Mouse (Mus musculus): ENCODE results near the gene Ltb4r1. TPM values are rescaled to one million over a fixed set of nuclear protein-coding genes. Genes with fewer than 3 reads are reported as not detected.

The Ltb4r1 gene
- polyA plus RNA-seq, 1 experiment from 2014 or later = 1.8 TPM

DNA sequence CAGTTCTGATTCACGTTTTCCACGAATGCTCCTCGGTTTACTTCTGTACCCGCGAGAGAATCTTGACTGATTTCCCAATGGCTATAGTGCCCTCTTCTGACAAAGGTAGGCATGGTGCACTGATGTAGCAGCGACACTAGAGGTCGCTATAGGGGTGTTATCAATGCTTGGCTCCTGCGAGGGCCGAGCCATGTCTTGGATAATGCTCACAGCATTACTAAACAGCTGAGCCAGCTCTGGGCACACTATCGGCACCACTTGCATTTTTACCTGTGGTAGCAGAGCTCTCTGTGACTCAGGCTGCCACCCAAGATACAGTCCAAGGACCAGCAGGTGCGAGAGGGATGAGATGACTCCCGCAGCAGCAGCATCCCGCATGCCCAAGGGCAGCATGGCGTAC, 15.5 kb downstream of the Ltb4r1 start:
- Histone ChIP-seq H3K27ac (replicated peaks) (no peak overlapping the region), H3K27me3 (ENCODE audit: control insufficient read depth, insufficient read depth, low read length) (no peaks in the 10 kb centered on the region), H3K36me3 (ENCODE audit: control insufficient read depth, insufficient read depth, low read length) (no peaks in the 10 kb centered on the region), H3K4me2 (replicated peaks; ENCODE audit: low read depth) (peak overlapping the region; percentile 37), H3K4me1 (replicated peaks; ENCODE audit: control insufficient read depth, insufficient read depth) (no peaks in the 10 kb centered on the region), H3K4me3 (ENCODE audit: low read depth, low read length) (no peak overlapping the region; the same call in 1 of the 2 replicates), H3K9ac (ENCODE audit: low read length) (no peak overlapping the region), H3K9me3 (ENCODE audit: control insufficient read depth, low read length) (no peaks in the 10 kb centered on the region)
- peak; percentile 83 for ATAC-seq (ENCODE audit: low FRiP score, low TSS enrichment)
- peak; percentile 100 for TF ChIP-seq CTCF (IDR thresholded peaks at IDR 0.05; ENCODE audit: low read depth)
- TF ChIP-seq EP300 (optimal IDR thresholded peaks at IDR 0.05) = no peak
- DNase-seq (ENCODE audit: low spot score) = peak; percentile 79
- 18% methylated on average over 14 of the region's 14 CpGs for WGBS

- TF ChIP-seq EP300 (optimal IDR thresholded peaks at IDR 0.05) = no peak
- TF ChIP-seq CTCF (IDR thresholded peaks at IDR 0.05; ENCODE audit: low read depth) = no peak
- ATAC-seq (ENCODE audit: low FRiP score, low TSS enrichment) (no peak), DNase-seq (ENCODE audit: low spot score) (no peak)
- H3K36me3 ChIP-seq (ENCODE audit: control insufficient read depth, insufficient read depth, low read length) = no peaks in the 10 kb centered on the region
- peak overlapping the region; percentile 41 for H3K4me3 ChIP-seq (ENCODE audit: low read depth, low read length)
- no peak overlapping the region for H3K9ac ChIP-seq (ENCODE audit: low read length)
- no peaks in the 10 kb centered on the region for H3K27me3 ChIP-seq (ENCODE audit: control insufficient read depth, insufficient read depth, low read length)
- WGBS = 63% methylated on average over 9 of the region's 9 CpGs
- H3K4me1 ChIP-seq (replicated peaks; ENCODE audit: control insufficient read depth, insufficient read depth) = no peaks in the 10 kb centered on the region
- no peaks in the 10 kb centered on the region for H3K9me3 ChIP-seq (ENCODE audit: control insufficient read depth, low read length)
- H3K27ac ChIP-seq (replicated peaks) = no peak overlapping the region; the same call in 1 of the 2 replicates
- H3K4me2 ChIP-seq (replicated peaks; ENCODE audit: low read depth) = peak overlapping the region; percentile 66
These were observed 16.7 kb downstream of the Ltb4r1 start for GRCm38 (mm10) chr14:55782361-55782960.

GRCm38 (mm10) chr14:55783171-55783957, 17.6 kb downstream of the Ltb4r1 start:
- DNase-seq (ENCODE audit: low spot score) (peak; percentile 17), ATAC-seq (ENCODE audit: low FRiP score, low TSS enrichment) (no peak)
- H3K9ac ChIP-seq (ENCODE audit: low read length) = peak overlapping the region; percentile 61
- H3K27ac ChIP-seq (replicated peaks) = peak overlapping the region; percentile 77
- H3K27me3 ChIP-seq (ENCODE audit: control insufficient read depth, insufficient read depth, low read length) = no peaks in the 10 kb centered on the region
- peak overlapping the region; percentile 66 for H3K4me2 ChIP-seq (replicated peaks; ENCODE audit: low read depth)
- H3K4me3 ChIP-seq (ENCODE audit: low read depth, low read length) = peak overlapping the region; percentile 41
- peaks cover 3% of the 10 kb centered on the region for H3K4me1 ChIP-seq (replicated peaks; ENCODE audit: control insufficient read depth, insufficient read depth)
- H3K36me3 ChIP-seq (ENCODE audit: control insufficient read depth, insufficient read depth, low read length) = no peaks in the 10 kb centered on the region
- TF ChIP-seq EP300 (optimal IDR thresholded peaks at IDR 0.05) (no peak), CTCF (IDR thresholded peaks at IDR 0.05; ENCODE audit: low read depth) (no peak; the same call in 1 of the 2 replicates)
- H3K9me3 ChIP-seq (ENCODE audit: control insufficient read depth, low read length) = no peaks in the 10 kb centered on the region
- 10% methylated on average over 31 of the region's 31 CpGs for WGBS

- 20% methylated on average over 13 of the region's 13 CpGs for WGBS
- peak within 1 kb of the TSS; percentile 77 for H3K27ac ChIP-seq (replicated peaks)
- TF ChIP-seq CTCF (IDR thresholded peaks at IDR 0.05; ENCODE audit: low read depth) (no peak), EP300 (optimal IDR thresholded peaks at IDR 0.05) (no peak)
These were observed 18.1 kb downstream of the Ltb4r1 start, which contains the start of gene Adcy4 for GRCm38 (mm10) chr14:55783958-55784235. Gene Adcy4, minus strand, starts transcription at chr14:55784095.

GRCm38 (mm10) chr14:55785195-55785594, 19.4 kb downstream of the Ltb4r1 start:
- WGBS = 44% methylated on average over 6 of the region's 6 CpGs
- H3K36me3 ChIP-seq (ENCODE audit: control insufficient read depth, insufficient read depth, low read length) = no peaks in the 10 kb centered on the region
- H3K4me3 ChIP-seq (ENCODE audit: low read depth, low read length) = no peak overlapping the region
- ATAC-seq (ENCODE audit: low FRiP score, low TSS enrichment) = no peak
- no peaks in the 10 kb centered on the region for H3K9me3 ChIP-seq (ENCODE audit: control insufficient read depth, low read length)
- H3K4me2 ChIP-seq (replicated peaks; ENCODE audit: low read depth) = no peak overlapping the region
- no peak for DNase-seq (ENCODE audit: low spot score)
- H3K9ac ChIP-seq (ENCODE audit: low read length) = no peak overlapping the region
- peaks cover 4% of the 10 kb centered on the region for H3K4me1 ChIP-seq (replicated peaks; ENCODE audit: control insufficient read depth, insufficient read depth)
- no peaks in the 10 kb centered on the region for H3K27me3 ChIP-seq (ENCODE audit: control insufficient read depth, insufficient read depth, low read length)
- TF ChIP-seq CTCF (IDR thresholded peaks at IDR 0.05; ENCODE audit: low read depth) (peak; percentile 45), EP300 (optimal IDR thresholded peaks at IDR 0.05) (no peak)
- no peak overlapping the region for H3K27ac ChIP-seq (replicated peaks)

More at GRCm38 (mm10) chr14:55783958-55784235, 18.1 kb downstream of the Ltb4r1 start, which contains the start of gene Adcy4:
- Histone ChIP-seq H3K4me2 (replicated peaks; ENCODE audit: low read depth) (peak within 1 kb of the TSS; percentile 66), H3K9ac (ENCODE audit: low read length) (peak within 1 kb of the TSS; percentile 61), H3K36me3 (ENCODE audit: control insufficient read depth, insufficient read depth, low read length) (no peaks in the 10 kb centered on the region), H3K4me1 (replicated peaks; ENCODE audit: control insufficient read depth, insufficient read depth) (peaks cover 4% of the 10 kb centered on the region), H3K4me3 (ENCODE audit: low read depth, low read length) (peak within 1 kb of the TSS; percentile 41), H3K9me3 (ENCODE audit: control insufficient read depth, low read length) (no peaks in the 10 kb centered on the region), H3K27me3 (ENCODE audit: control insufficient read depth, insufficient read depth, low read length) (no peaks in the 10 kb centered on the region)
- DNase-seq (ENCODE audit: low spot score) (no peak), ATAC-seq (ENCODE audit: low FRiP score, low TSS enrichment) (no peak)

GRCm38 (mm10) chr14:55787731-55788130, 22.0 kb downstream of the Ltb4r1 start:
- Histone ChIP-seq H3K4me2 (replicated peaks; ENCODE audit: low read depth) (peak overlapping the region; percentile 64), H3K27ac (replicated peaks) (no peak overlapping the region), H3K4me3 (ENCODE audit: low read depth, low read length) (no peak overlapping the region), H3K36me3 (ENCODE audit: control insufficient read depth, insufficient read depth, low read length) (no peaks in the 10 kb centered on the region), H3K27me3 (ENCODE audit: control insufficient read depth, insufficient read depth, low read length) (no peaks in the 10 kb centered on the region), H3K9ac (ENCODE audit: low read length) (no peak overlapping the region), H3K9me3 (ENCODE audit: control insufficient read depth, low read length) (no peaks in the 10 kb centered on the region), H3K4me1 (replicated peaks; ENCODE audit: control insufficient read depth, insufficient read depth) (peaks cover 4% of the 10 kb centered on the region)
- DNase-seq (ENCODE audit: low spot score) (no peak), ATAC-seq (ENCODE audit: low FRiP score, low TSS enrichment) (no peak)
- WGBS = 40% methylated on average over 11 of the region's 11 CpGs
- no peak for TF ChIP-seq EP300 (optimal IDR thresholded peaks at IDR 0.05)
- no peak for TF ChIP-seq CTCF (IDR thresholded peaks at IDR 0.05; ENCODE audit: low read depth)

All from stomach, postnatal 0 days (tissue).